Mouse (Mus musculus) colon, adult 2 months (tissue): ENCODE measurements around the gene Rpl18a. TPM values are rescaled to one million over a fixed set of nuclear protein-coding genes. Genes with fewer than 3 reads are reported as not detected.

Experiments used
- polyA plus RNA-seq: library from polyadenylated mRNA; depleted of rRNA; stranded (reverse); fragments of >200 nt; gene quantifications from 2 replicates; pipeline ENCODE4 v1.2.3, GENCODE M21; 2012; rRNA removed

Rpl18a gene
- 6,304 and 7,565 TPM in 2 replicates for polyA plus RNA-seq

DNA sequence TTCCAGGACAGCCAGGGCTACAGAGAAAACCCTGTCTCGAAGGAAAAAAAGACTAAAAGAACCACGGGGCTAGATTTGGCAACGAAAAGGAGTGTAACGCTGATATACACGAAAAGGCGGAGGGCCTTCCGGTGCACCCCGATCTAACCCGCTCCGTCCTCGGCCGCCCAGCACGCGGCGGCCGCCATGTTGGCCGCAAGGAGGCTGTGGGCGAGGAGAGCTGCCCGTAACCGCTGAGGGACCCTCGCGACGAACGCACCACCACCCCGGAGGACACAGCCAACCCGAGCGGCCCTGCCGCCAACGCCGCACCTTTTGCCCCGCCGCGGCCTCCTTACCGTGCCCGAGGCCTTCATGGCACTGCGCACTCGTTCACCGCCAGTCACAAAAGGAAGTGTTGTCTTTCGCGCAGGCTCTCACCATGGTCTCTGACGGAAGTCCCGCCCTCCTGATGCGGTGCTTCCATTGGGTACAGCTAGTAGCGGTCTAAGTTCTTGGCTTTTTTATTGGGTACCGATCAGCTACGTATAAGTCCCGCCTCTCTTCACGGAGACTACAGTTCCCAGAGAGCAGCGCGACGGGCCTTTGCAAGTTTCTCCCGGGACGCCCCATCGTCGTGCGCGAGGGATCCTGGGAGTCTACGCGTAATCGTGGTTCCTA lies at the start of gene Rpl18a:
TSS of gene Rpl18a (minus strand) at position 392 of the 660 bp plus-strand sequence.

DNA sequence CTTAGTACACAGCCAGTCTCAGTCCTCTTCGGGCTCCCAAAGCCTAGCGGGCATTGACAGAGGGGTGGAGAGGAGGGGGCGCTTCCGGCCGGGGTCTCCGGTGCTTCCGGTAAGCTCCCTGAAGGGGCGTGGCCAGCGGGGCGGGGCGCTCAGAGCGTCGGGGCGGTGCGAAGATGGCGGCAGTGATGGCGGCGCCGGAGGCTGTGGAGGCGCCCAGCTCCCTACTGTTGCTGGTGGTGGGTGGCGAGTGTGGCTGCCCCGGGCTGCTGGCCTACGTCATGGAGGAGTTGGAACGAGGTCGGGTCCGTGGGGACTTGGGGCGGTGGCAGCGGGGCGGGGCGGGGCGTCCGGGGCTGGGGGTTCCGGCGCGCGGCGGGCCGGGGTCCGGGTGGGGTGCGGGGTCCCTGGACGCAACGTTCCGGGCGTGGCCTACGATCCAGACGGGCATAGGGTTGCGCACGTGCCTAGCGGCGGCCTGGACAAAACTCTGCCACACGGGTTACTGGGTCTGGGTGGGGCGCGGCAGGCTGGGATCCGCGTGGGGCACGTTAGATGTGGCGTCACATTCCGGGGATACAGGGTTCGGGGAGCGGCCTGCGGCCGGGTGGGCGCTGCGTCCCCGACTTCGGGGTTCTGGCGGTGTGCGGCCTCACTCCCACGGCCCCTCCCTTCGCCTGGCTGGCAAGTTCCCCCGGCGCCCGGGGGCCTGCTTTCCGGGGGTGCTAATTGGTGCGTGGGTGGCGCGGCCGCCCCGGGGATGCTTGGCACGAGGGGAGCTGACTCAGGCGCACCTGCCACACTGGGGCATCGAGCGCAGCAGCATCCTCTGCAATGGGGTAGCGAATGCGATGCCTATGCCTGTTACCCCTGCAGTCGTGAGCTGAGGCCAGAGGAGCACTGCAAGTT lies 8.9 kb upstream of the Rpl18a start, which contains the start of gene Map1s:
TSS of gene Map1s (plus strand) at position 102 of the 906 bp plus-strand sequence.

DNA sequence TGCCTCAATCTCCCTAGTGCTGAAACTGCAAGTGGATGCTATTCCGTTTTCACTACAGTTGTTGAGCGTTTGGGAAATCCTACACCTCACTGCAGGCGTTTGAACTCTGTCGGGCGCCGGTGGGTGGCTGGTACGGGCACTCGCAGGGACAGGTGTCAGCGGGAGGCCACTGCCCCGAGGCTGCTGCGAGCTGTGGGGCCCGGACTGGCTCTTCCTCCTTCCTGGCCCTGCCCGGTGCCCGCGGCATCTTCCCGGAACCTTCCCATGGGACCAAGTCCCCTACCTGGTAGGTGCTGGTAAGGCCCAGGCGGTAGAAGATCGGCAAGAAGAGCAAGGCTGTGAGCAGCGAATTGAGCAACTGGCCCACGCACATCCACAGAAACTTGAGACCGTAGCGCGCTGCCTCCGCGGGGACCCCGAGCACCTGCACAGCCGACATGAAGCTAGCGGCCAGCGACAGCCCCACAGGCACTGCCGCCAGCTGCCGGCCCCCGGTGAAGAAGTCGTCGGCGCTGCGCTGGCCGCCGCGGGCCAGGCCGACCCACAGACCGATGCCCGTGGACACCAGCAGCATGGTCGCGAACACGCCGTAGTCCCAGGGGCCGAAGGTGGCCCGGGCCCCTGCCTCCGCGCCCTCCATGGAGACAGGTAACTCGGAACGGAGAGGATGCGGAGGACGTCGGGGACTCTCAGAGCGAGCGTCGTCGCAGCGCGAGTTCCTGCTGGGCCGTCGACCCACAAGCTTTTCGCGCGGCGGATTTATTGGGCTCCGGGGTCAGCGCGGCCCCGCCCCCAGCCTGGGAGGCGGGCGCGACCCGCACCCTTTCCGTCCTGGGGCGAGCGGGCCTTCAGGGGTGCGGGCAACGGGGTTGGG lies 5.0 kb downstream of the Rpl18a start, which contains the start of gene Slc5a5:
TSS of gene Slc5a5 (minus strand) at position 736 of the 874 bp plus-strand sequence.

DNA sequence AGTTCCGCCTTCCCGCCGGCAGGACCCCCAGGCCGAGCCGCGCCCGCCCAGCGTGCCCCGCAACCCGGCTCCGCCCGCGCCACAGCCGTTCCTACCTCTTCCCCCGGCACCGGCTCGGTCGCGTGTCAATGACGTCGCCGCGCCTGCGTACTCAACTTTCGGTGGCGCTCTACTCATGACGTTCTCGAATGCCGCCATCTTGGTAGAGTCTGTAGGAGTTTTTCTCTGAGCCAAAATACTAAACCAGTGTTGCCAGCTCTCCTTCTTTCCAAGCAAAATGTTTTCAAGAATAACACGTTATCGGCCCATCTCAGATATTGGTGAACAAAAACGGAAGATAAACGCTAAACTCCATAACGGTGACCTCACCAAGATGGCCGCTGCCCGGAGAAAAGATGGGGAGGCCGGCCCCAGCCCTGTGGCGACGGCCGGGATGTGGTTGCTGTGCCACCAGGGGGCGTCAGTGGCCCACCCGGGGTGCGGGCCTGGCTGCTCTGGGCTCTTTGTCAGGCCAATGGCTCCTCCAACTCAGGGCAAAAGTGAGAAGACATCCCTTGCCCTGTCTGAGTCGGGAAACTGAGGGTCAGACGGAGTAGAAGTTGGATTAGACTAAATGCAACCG lies 23.7 kb downstream of the Rpl18a start, which contains the start of gene Ccdc124:
TSS of gene Ccdc124 (minus strand) at position 572 of the 622 bp plus-strand sequence.

DNA sequence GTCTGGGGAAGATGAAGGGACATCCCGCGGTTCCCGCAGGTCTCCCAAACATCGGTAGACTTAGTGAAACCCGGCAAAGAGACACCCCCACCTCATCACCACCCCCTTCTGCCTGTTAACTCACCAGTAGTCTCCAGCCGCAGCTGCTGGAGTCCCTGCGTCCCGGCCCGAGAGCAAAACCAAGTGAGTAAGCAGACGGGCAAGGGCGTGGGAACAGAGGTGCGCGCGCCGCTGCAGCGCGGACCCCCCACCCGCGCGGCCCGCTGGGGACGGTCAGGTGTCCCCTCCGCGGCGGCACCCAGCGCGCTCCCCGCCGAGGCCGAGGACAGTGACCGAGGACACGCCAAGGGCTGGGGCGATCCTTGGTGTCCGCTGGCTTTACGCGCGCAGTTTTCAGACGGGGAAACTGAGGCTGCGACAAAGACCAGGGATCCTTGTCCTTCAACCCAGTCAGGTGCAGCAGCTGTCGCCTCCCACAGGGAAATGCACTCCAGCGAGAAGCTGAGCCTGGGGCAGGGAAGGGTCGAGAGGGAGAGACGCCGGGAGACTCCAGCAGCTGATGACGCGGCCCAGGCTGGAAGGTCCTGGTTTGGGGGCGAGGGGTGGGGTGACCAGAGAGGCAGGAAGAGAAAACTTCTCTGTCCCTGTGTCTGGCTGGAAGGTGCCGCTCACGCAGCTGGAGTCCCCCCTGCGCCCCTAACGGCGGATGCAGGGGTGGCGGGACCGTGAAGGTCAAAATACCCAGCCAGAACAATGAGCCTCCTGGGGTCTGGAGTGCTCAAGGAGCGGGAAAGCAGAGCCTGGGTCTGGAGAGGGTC lies 34.2 kb downstream of the Rpl18a start, which contains the start of gene Kcnn1:
TSS of gene Kcnn1 (minus strand) at position 435 of the 818 bp plus-strand sequence.

Other genes starting within 250 kb of the Rpl18a start
- gene Pgpep1, start 237.0 kb downstream of the Rpl18a start, polyA plus RNA-seq: 57.3 and 63.9 TPM in 2 replicates
- 119 and 132 TPM in 2 replicates for gene Lsm4, start 224.2 kb downstream of the Rpl18a start, polyA plus RNA-seq
- gene Jund, start 198.5 kb downstream of the Rpl18a start, polyA plus RNA-seq: 1,330 and 1,620 TPM in 2 replicates
- 0.02 TPM in 1 of 2 replicates, not detected in the other for gene Iqcn, start 194.0 kb downstream of the Rpl18a start, polyA plus RNA-seq
- 112 and 176 TPM in 2 replicates for gene Gm3336, start 178.9 kb downstream of the Rpl18a start, polyA plus RNA-seq
- gene Pde4c, start 173.7 kb downstream of the Rpl18a start, polyA plus RNA-seq: 3.6 and 6.5 TPM in 2 replicates
- gene Rab3a, start 142.7 kb downstream of the Rpl18a start, polyA plus RNA-seq: 30.4 and 40.0 TPM in 2 replicates
- 180 and 188 TPM in 2 replicates for gene Mpv17l2, start 136.5 kb downstream of the Rpl18a start, polyA plus RNA-seq
- 187 and 190 TPM in 2 replicates for gene Pik3r2, start 120.7 kb downstream of the Rpl18a start, polyA plus RNA-seq
- 48.4 and 51.8 TPM in 2 replicates for gene Mast3, start 92.4 kb downstream of the Rpl18a start, polyA plus RNA-seq
- 0.54 and 0.99 TPM in 2 replicates for gene Il12rb1, start 89.0 kb downstream of the Rpl18a start, polyA plus RNA-seq
- gene Arrdc2, start 57.7 kb downstream of the Rpl18a start, polyA plus RNA-seq: 72.5 and 86.1 TPM in 2 replicates
- 4.9 and 5.2 TPM in 2 replicates for gene Kcnn1, start 34.2 kb downstream of the Rpl18a start, polyA plus RNA-seq
- 60.1 and 69.5 TPM in 2 replicates for gene Ccdc124, start 23.5 kb downstream of the Rpl18a start, polyA plus RNA-seq
- gene Slc5a5, start 4.7 kb downstream of the Rpl18a start, polyA plus RNA-seq: 0.98 and 1.3 TPM in 2 replicates
- 36.4 and 41.9 TPM in 2 replicates for gene Map1s, start 8.5 kb upstream of the Rpl18a start, polyA plus RNA-seq